Mouse (Mus musculus) embryonic stem cell, embryonic (primary cell): ENCODE results near the gene Fbrs.

ENCODE experiments used
- CTCF ChIA-PET, 4 experiments: fragments of 300-600 bp in 2 of 4; fragments of 350-600 bp in 2 of 4; sonication (Branson Sonifier 250); formaldehyde crosslinking; loops; one replicate each; lab custom pipeline; 2022; ENCODE audit warnings: inconsistent platforms in 2 of 4; lab: Charles Lee
- POLR2A ChIA-PET, 4 experiments: fragments of 300-600 bp in 2 of 4; fragments of 350-600 bp in 2 of 4; sonication (Branson Sonifier 250); formaldehyde crosslinking; loops; one replicate each; lab custom pipeline; 2022; ENCODE audit warnings: antibody characterized with exemption in 4 of 4, inconsistent platforms in 1 of 4; lab: Charles Lee

The Fbrs gene

GRCm38 (mm10) chr7:127470743-127471645 lies 8.0 kb upstream of the Fbrs start:
- CTCF ChIA-PET: interaction anchor here (0.6 to 2.1 kb wide), 21 partner anchors 9 to 1661 kb away, joined by 3 to 10 read pairs (median 4); partner anchors contain the start of genes Zfp689 (in 2 of the 4), Srcap (in 1 of the 4) and Zfp764 (in 1 of the 4)
- POLR2A ChIA-PET: interaction anchor here (0.5 to 3.6 kb wide), 100 partner anchors 9 to 969 kb away, joined by 3 to 65 read pairs (median 4); partner anchors contain the start of genes Zfp689 (in 4 of the 4), Prr14 (in 3 of the 4), Srcap (in 3 of the 4) and Dctpp1 (in 2 of the 4)

- ChIA-PET CTCF (interaction anchor here in 3 of 4 experiments (0.7 to 2.1 kb wide), 12 partner anchors 8 to 461 kb away, joined by 3 to 6 read pairs (median 4); partner anchors contain the start of genes Zfp689 (in 2 of the 3), Srcap (in 1 of the 3) and Zfp764 (in 1 of the 3)), POLR2A (interaction anchor here (0.6 to 3.6 kb wide), 58 partner anchors 8 to 969 kb away, joined by 3 to 65 read pairs (median 6); partner anchors contain the start of genes Srcap (in 3 of the 4), Zfp689 (in 3 of the 4), Fbrs (in 2 of the 4) and Prr14 (in 2 of the 4))
These were observed 7.4 kb upstream of the Fbrs start for GRCm38 (mm10) chr7:127471646-127472010.

- ChIA-PET CTCF (interaction anchor here in 1 of 4 experiments (1.2 to 2.1 kb wide), 3 partner anchors 13 to 22 kb away, joined by 3 to 6 read pairs (median 4); no protein-coding TSS in a partner anchor), POLR2A (interaction anchor here in 2 of 4 experiments (1.0 to 3.6 kb wide), 23 partner anchors 7 to 218 kb away, joined by 3 to 65 read pairs (median 14); partner anchors contain the start of genes Fbrs (in 2 of the 2), Srcap (in 2 of the 2), Zfp689 (in 2 of the 2) and Ccdc189 (in 1 of the 2))
These were observed 6.9 kb upstream of the Fbrs start for GRCm38 (mm10) chr7:127472060-127472459.

GRCm38 (mm10) chr7:127473705-127474104 lies 5.3 kb upstream of the Fbrs start:
- CTCF ChIA-PET: interaction anchor here in 1 of 4 experiments (1.3 kb wide), 1 partner anchor 123 kb away, joined by 3 read pairs; no protein-coding TSS in a partner anchor
- POLR2A ChIA-PET: interaction anchor here in 3 of 4 experiments (0.6 to 5.5 kb wide), 7 partner anchors 8 to 40 kb away, joined by 3 to 50 read pairs (median 3); partner anchors contain the start of gene Zfp689 (in 1 of the 3)

- POLR2A ChIA-PET: interaction anchor here in 3 of 4 experiments (0.6 to 5.5 kb wide), 12 partner anchors 8 to 39 kb away, joined by 3 to 50 read pairs (median 4); partner anchors contain the start of genes Prr14 (in 1 of the 3), Srcap (in 1 of the 3) and Zfp689 (in 1 of the 3)
- CTCF ChIA-PET: interaction anchor here in 1 of 4 experiments (1.3 kb wide), 1 partner anchor 124 kb away, joined by 3 read pairs; no protein-coding TSS in a partner anchor
These were observed 4.5 kb upstream of the Fbrs start for GRCm38 (mm10) chr7:127474378-127475070.

- POLR2A ChIA-PET: interaction anchor here in 3 of 4 experiments (0.5 to 5.5 kb wide), 9 partner anchors 9 to 782 kb away, joined by 3 to 50 read pairs (median 4); partner anchors contain the start of genes Prr14 (in 1 of the 3), Srcap (in 1 of the 3) and Zfp689 (in 1 of the 3)
- CTCF ChIA-PET: interaction anchor here in 1 of 4 experiments (0.5 kb wide), 1 partner anchor 9 kb away, joined by 10 read pairs; no protein-coding TSS in a partner anchor
These were observed 3.7 kb upstream of the Fbrs start for GRCm38 (mm10) chr7:127475186-127475740.

GRCm38 (mm10) chr7:127476336-127476735 lies 2.7 kb upstream of the Fbrs start:
- POLR2A ChIA-PET: interaction anchor here (0.6 to 5.5 kb wide), 16 partner anchors 10 to 1254 kb away, joined by 3 to 50 read pairs (median 8); partner anchors contain the start of genes Zfp689 (in 3 of the 4), Srcap (in 2 of the 4), Sephs2 (in 1 of the 4) and Zfp768 (in 1 of the 4)
- CTCF ChIA-PET: interaction anchor here in 1 of 4 experiments (0.7 kb wide), 1 partner anchor 17 kb away, joined by 3 read pairs; the partner anchor contains the start of gene Prr14

- ChIA-PET CTCF (interaction anchor here in 2 of 4 experiments (0.7 to 1.3 kb wide), 2 partner anchors 17 to 29 kb away, joined by 3 read pairs; partner anchors contain the start of gene Prr14 (in 1 of the 2)), POLR2A (interaction anchor here (0.6 to 5.5 kb wide), 51 partner anchors 8 to 1254 kb away, joined by 3 to 50 read pairs (median 5); partner anchors contain the start of genes Zfp689 (in 4 of the 4), Srcap (in 3 of the 4), Sephs2 (in 2 of the 4) and Ccdc189 (in 1 of the 4))
These were observed 2.1 kb upstream of the Fbrs start for GRCm38 (mm10) chr7:127476855-127477254.

- ChIA-PET POLR2A (interaction anchor here (0.6 to 8.3 kb wide), 73 partner anchors 7 to 457 kb away, joined by 3 to 58 read pairs (median 4); partner anchors contain the start of genes Zfp689 (in 4 of the 4), Srcap (in 3 of the 4), Ccdc189 (in 2 of the 4) and Rnf40 (in 2 of the 4)), CTCF (interaction anchor here in 3 of 4 experiments (0.6 to 1.3 kb wide), 7 partner anchors 9 to 249 kb away, joined by 3 to 4 read pairs (median 3); partner anchors contain the start of gene Dctpp1 (in 1 of the 3))
These were observed 1.0 kb upstream of the Fbrs start for GRCm38 (mm10) chr7:127477687-127478634.

- ChIA-PET POLR2A (interaction anchor here in 3 of 4 experiments (0.9 to 8.3 kb wide), 26 partner anchors 9 to 489 kb away, joined by 3 to 58 read pairs (median 5); partner anchors contain the start of genes Srcap (in 3 of the 3), Zfp689 (in 3 of the 3), Ccdc189 (in 1 of the 3) and E430018J23Rik (in 1 of the 3)), CTCF (interaction anchor here in 3 of 4 experiments (0.6 to 1.1 kb wide), 3 partner anchors 9 to 80 kb away, joined by 4 to 6 read pairs (median 4); partner anchors contain the start of gene Srcap (in 1 of the 3))
These were observed 573 bp downstream of the Fbrs start for GRCm38 (mm10) chr7:127479318-127480225.

GRCm38 (mm10) chr7:127480321-127480720 lies 1.3 kb downstream of the Fbrs start:
- ChIA-PET POLR2A (interaction anchor here in 3 of 4 experiments (0.7 to 8.3 kb wide), 15 partner anchors 8 to 489 kb away, joined by 3 to 58 read pairs (median 6); partner anchors contain the start of genes Zfp689 (in 3 of the 3), E430018J23Rik (in 1 of the 3) and Srcap (in 1 of the 3)), CTCF (interaction anchor here in 2 of 4 experiments (0.6 to 1.1 kb wide), 3 partner anchors 9 to 81 kb away, joined by 3 to 6 read pairs (median 4); no protein-coding TSS in a partner anchor)

GRCm38 (mm10) chr7:127485416-127485815 lies 6.4 kb downstream of the Fbrs start:
- ChIA-PET CTCF (interaction anchor here in 2 of 4 experiments (0.6 to 1.3 kb wide), 2 partner anchors 12 to 24 kb away, joined by 5 to 7 read pairs; no protein-coding TSS in a partner anchor), POLR2A (interaction anchor here in 3 of 4 experiments (0.5 to 8.3 kb wide), 10 partner anchors 9 to 483 kb away, joined by 3 to 58 read pairs (median 5); partner anchors contain the start of genes Zfp689 (in 2 of the 3) and Srcap (in 1 of the 3))

GRCm38 (mm10) chr7:127488364-127488763 lies 9.4 kb downstream of the Fbrs start:
- ChIA-PET CTCF (interaction anchor here in 3 of 4 experiments (0.7 to 1.2 kb wide), 6 partner anchors 11 to 594 kb away, joined by 3 to 4 read pairs (median 4); no protein-coding TSS in a partner anchor), POLR2A (interaction anchor here in 3 of 4 experiments (0.6 to 4.2 kb wide), 15 partner anchors 8 to 115 kb away, joined by 3 to 25 read pairs (median 4); partner anchors contain the start of genes Fbrs (in 1 of the 3) and Srcap (in 1 of the 3))
